Mouse (Mus musculus) embryonic fibroblast, embryonic 13.5 days (primary cell): ENCODE measurements around the gene Pced1b.

Experiments used
- CTCF ChIP-seq: IDR thresholded peaks from 2 replicates; pipeline ENCODE4 v1.5.1; 2011; ENCODE audit warnings: mild to moderate bottlenecking, control low read depth, low read length, moderate library complexity, borderline replicate concordance; ENCODE audit not compliant: insufficient read depth
- POLR2A ChIP-seq: IDR thresholded peaks from 2 replicates; pipeline ENCODE4 v1.6.1; 2011; ENCODE audit warnings: low read depth, mild to moderate bottlenecking, control low read depth, low read length, moderate library complexity

GRCm38 (mm10) chr15:97368035-97368608 is 121.2 kb downstream of the Pced1b start:
- TF ChIP-seq CTCF (no peak), POLR2A (no peak)
